Mouse (Mus musculus) urinary bladder, adult 18-20 months (tissue): ENCODE results near the gene Flvcr1.
A peak's percentile ranks its signal among the peaks of the same experiment; 100 is the strongest.

ENCODE experiments used
- DNase-seq, 2 experiments: peaks; one replicate each; pipeline ENCODE4 v3.0.0; 2022; ENCODE audit warnings: low spot score in 2 of 2, mixed read lengths in 2 of 2

Flvcr1 gene

DNA sequence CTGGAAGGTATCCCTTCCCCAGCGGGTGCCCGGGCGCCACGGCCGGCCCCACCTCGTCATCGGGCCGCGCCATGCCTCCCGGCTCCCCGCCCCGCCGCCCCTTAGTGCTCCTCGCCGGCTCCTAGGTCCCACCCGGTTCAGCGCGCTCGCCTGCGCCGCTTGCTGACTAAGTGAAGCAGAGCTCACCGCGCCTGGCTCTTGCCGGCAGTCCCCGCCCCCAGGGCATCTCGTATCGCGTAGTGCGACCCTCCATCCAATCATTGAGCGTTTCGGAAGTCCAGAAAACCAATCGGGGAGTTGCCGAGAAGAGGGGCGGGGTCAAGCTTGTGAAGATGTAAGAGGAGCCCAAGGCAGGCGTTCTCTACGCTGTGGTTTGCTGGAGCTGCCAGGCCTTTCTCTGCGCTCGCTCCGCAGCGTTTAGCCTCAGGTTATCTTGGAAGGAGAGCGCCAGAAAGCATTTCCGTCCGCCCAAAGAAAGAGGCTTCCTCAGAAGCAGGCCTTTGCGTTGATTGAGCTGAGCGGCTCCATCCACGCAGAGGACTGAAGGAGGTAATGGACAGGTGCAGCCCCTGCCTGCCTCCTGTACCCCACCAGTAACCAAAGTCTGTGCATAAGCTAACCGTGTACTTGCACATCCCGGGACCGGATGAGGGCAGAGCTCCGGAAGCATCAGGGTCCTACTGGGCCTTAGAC is at the start of gene Flvcr1:
Gene Flvcr1 (minus strand): TSS at position 138 of the 693 bp plus-strand sequence.
- peak; percentile 87 to 99 for DNase-seq

DNA sequence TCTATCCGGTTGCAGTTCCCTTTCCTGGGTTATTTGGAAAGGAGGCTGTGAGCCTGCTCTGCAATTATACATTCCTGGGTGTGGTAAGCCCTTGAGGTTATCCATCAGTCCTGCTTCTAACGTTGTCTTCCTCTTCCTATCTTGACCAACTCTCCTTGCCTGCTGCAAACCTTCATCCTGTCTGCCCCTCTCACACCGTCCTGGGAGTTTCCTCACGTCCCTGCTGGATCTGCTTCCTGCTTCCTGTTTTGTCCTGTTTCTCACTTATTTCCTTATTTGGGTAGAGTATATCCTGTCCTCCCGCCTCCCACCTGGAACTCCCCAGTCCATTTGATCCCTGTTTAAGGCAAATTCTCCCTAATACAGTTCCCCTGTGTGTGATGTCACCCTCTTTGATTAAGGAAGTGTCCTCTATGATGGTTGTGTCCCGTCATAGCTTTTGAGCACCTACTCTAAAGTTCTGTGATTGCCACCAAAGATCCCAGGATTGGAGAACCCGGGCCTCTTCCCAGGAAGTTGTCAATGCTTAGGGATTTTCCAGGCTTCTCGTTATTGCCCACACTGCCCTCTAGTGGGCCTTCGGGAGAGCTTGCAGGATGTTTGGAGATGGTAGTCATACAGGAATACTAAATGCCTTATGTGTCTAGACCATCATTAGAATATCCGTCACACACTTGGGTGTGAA is 49.4 kb upstream of the Flvcr1 start:
- peak in 1 of 2 experiments; percentile 17 for DNase-seq

DNA sequence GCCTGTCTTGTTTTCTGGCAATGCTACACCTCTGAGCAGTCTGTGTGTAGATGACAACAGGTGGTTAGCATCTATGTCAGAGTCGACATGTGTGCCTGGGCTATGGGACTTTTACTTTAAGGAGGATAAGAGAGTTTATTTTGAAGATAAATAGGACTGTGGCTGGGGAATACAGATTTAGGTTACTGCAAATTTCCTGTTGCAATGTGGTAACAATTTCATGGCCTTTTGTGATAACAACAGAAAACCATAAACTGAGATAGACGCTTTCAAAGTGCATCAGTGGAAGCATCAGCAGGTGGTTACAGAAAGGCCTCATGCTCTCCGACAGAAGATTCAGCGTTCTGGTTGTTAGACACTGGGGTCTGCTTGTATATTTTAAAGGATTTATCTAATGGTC is 47.5 kb upstream of the Flvcr1 start:
- no peak for DNase-seq

DNA sequence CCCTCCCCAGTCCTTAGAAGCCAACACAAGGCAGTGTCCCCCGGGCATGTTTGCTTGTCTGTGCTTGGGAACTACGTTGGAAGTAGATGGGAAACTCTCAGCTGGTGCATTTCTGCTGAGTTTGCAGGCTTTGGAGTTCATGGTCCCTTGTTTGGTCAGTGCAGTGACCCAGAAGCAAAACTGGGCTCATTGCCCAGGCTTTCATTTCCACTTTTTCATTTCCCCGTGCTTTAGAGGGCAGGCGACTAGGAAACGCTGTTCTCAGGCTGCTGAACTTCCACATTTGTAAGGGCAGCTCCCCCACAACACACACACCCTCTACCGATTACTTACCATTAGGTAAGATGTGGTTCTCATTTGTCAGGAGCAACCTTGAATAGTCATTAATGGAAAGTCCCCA is 47.0 kb upstream of the Flvcr1 start:
- no peak for DNase-seq

DNA sequence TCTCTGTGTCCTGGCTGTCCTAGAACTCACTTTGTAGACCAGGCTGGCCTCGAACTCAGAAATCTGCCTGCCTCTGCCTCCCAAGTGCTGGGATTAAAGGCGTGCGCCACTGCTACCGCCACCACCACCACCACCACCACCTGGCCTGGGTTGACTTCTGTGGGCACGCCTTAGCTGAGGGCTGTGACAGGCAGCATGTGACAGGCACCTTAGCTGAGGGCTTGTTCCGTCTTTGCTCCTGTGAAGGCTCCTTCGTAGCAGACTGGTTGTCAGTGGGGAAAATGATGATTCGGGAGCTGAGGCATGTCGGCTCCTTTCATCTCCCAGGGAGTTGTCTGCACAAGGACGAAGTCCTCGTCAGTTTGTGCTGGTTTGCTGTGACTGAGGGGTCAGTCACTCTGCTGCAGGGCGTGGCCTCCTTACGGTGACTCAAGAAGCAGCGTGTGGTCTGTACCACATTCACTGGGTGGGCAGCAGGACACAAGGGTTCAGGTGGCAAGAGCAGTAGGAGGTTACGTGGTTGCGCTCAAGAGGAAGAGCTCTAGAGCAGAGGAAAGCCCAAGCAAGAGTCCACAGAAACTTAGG is 46.5 kb upstream of the Flvcr1 start:
- no peak for DNase-seq

DNA sequence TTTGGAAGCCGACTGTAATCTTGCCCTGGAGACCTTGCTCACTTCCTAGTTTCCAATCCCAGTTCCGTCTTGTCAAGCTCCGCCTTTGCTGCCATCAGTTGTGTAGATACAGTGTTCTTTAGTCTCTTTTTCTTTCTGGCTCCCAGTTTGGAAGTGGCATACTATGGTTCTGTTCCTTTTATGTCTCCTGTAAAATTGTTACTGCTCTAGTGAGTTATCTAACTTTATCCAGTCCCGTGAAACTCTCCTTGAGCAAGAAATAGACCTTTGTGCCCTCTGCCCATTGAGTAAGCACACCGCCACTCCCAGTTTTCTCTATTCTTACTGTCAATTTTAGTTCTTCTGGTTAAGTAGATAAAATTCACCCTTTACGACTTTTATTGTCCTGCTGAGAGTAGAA is 45.7 kb upstream of the Flvcr1 start:
- DNase-seq, result no peak

DNA sequence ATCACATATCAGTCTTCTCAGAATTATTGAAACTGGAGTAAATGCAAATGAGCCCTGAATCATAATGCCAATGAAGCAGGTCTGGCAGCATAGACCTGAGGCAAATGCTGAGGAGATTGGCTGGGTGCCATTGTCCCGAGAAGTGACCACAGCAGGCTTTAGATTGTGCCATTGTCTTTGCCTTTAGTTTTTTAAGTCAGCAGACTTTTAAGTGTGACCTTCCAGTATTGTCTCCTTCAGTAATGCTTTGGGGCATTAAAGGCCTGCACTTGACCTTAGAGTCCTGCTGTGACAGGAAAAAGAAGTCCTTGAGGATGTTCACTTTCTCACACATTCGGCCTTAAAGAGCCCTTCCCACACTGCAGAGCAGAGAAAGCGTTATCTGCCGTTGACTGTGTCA is 44.3 kb upstream of the Flvcr1 start:
- DNase-seq, result no peak

DNA sequence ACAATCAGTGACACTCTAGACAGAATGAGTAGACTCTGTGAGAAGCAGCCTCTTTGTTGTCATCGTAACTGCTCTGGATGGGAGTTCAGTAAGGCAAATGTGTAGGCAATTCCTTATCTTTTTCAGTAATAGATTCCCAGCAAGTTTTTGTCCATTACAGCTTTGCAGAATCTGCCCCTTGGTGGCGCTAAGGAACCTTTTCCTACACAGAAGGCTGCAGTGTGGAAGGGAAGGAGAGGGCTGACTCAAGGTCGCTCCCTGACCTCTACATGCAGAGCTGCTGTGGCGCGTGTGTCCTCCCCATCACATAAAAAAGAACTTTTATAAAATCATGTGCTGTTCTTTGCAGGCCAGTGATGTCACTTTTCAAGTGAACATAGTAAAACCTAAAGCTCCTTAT is 42.4 kb upstream of the Flvcr1 start:
- DNase-seq, result no peak

DNA sequence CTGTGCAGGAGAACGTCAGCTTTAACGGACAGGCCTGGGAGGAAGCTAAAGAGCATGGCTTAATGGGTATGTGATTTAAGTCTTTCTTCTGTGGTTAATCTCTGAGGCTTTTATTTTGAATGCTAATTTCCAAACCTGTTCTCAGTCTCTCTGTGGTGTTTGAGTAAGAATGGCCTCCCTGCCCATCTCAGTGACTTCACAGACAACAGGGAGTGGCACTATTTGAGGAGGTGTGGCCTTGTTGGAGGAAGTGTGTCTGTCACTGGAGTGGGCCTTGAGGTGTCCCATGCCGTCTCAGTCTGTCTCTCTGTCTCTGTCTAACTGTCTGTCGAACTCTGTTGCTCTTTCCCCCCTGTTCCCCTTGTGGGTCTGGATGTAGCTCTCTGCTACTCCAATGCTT is 39.2 kb upstream of the Flvcr1 start:
- no peak for DNase-seq

DNA sequence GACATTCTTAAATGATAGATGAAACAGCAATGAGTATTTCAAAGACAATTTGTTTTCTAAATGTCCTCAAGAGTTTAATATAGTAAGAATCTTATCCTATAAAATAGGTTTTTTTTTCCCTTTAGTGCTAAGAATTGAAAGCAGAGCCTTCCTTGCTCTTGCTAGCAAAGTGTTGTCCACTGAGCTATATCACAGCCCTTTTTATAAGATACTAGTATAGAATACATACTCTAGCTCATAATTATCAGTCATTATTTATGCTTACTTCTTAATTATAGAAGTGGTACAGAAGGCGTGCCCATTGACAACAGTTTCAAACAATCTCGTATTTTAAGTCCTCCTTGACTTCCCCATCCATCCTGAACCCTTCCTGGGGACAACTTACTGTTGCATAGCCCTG is 38.6 kb upstream of the Flvcr1 start:
- DNase-seq, result no peak

DNA sequence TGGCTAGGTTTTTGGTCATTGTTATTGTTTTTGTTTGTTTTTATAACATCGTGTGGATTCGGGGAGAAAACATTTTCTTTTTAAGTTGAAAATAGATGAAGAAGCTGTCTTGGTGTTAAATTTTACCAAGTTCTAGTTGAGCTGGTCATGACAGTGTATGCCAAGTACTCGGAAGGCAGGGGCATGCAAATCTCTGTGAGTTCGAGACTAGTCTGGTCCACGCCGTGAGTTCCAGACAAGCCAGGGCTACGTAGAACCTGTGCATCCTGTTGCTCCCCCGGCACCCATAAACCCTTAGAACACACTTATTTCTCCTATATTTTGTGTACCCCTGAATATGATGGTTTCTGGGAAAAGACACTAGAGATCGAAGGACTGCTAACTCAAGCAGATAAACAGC is 37.7 kb upstream of the Flvcr1 start:
- DNase-seq, result no peak

DNA sequence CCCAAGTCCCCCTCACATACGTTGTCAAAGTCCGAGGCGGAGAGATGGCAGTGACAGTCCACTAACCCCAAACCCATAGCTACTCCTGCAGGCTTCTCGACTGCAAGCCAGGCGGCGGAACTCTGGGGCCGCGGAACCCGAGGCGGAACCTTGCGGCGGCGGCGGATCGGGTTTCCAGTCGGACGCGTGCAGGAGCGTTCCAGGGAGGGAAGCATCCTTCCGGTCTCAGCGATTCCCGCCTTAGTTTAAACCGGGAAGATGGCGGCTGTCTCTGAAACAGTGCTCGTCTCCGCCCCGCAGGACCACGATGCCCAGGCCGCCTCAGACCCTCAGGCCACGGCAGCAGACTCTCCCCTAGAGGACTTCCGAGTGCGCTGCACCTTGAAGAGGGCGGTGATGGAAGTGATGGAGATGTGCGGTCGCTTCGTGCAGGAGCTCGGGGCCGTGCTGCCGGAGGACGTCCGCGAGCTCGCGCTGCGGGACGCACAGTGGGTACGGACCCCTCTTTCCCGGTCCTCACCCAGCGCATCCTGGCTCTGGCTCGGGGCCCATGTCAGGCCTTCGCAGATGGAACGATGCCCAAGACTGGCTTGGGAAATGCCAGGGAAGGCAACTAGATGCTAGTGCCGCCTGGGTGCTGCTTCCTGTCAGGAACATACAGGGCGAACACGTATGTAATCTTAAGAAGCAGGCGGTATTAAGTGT is 37.0 kb upstream of the Flvcr1 start, which contains the start of the genes Tatdn3 and Nsl1:
Gene Tatdn3 (minus strand): TSS at position 152 of the 705 bp plus-strand sequence.
Gene Nsl1 (plus strand): TSS at position 232 of the 705 bp plus-strand sequence.
- DNase-seq, result peak; percentile 83 to 95

DNA sequence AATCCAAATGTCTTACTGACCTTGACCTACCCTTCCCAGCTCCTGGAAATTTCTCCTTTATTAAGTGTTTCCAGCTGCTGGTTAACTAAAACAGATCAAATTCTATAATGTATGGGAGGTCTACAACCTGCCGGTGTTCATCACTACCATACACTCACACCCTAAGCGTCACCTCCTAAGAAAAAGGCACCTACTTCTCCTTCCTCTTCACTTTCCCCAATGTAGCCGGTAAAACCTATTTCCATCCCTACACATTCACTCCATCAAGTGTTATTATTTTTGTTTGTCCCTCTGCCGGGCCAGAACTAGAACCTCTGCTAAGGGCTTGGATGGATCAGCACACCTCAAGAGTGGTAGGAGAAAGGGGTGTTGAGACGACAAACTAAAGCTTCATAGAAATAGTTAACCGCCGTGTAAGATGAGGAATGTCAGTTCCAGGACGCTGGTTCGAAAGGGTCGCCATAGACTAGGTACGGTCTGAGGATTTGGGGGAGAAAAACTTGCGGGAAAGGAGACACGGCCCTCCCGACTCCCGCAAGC is 36.4 kb upstream of the Flvcr1 start:
- DNase-seq, result no peak

DNA sequence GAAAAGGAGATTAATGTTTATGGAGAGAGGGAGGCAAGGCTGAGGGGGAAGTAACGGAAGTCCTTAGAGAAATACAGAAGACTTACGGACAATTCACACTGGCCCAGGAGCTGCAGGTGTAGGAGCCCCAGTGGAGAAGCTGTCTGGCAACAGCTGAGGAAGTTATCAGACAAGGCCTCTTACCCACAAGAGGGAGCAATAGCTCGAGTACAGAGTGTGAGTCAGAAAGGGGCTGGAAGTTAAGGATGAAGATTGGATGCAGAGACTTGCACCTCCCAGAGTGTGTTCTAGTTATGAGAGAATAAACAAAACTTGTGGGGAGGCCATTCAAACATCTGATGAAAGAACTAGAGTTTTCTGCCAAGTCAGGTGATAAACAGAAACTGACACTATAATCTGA is 31.5 kb upstream of the Flvcr1 start:
- no peak for DNase-seq

DNA sequence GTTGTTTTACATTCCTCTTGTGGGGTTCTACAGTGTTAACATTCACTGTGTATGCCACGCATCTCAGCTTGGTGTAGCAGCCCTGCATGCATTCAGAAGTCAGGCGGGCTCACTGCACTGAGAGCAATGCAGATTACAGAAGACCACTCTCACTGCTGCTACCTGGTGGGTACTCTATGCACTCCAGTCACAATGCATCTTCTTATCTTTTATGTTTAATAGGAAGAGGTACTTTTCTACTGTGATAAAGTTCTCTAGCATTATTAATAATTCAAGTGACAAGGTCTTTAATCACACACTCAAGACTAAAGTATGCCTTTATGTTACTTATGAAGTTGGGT is 29.5 kb upstream of the Flvcr1 start:
- no peak for DNase-seq

DNA sequence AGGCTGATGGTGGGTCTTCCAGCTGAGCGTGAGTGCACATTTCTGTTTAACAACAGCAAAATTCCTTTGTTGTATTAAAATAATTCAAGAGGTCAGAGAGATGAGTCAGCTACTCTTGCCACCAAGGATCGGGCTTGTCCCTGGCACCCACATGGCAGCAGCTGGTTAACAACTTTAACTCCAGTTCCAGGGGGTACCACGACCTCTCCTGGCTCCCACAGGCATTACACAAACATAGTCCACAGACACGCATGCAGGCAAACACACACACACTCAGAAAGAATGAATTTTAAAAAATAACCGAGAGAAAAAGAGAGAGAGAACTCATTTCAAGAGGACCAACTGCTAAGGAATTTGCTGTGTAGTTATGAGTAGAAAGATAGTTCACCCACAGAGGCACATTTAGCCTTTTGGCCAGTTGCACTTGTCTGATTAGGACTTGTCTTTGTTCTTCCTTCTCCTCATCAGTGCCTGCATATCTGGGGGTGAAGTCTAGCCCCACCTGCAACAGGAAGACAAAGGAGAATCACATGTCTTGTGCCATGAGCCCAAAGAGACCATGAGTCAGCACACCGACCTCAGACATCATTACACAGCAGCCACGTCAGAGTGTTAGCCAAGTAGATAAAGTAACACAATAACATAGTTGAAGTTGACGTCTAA is 29.0 kb upstream of the Flvcr1 start:
- DNase-seq, result no peak

DNA sequence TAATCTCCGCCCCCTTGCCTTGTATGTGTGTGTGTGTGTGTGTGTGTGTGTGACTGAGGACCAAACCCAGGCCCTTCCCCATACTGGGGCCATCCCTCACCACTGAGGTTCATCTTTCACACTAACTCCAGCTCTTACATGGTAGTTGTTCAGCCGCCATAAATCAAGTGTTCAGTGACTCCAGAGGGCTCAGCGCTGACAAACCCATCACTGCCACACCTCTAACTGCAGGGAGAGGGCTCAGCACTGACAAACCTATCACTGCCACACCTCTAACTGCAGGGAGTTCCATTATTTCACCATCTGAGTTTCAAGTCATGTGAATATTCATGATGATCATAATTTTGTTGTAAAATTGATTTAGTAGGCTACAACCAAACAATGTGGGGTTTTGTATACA is 27.6 kb upstream of the Flvcr1 start:
- no peak for DNase-seq

DNA sequence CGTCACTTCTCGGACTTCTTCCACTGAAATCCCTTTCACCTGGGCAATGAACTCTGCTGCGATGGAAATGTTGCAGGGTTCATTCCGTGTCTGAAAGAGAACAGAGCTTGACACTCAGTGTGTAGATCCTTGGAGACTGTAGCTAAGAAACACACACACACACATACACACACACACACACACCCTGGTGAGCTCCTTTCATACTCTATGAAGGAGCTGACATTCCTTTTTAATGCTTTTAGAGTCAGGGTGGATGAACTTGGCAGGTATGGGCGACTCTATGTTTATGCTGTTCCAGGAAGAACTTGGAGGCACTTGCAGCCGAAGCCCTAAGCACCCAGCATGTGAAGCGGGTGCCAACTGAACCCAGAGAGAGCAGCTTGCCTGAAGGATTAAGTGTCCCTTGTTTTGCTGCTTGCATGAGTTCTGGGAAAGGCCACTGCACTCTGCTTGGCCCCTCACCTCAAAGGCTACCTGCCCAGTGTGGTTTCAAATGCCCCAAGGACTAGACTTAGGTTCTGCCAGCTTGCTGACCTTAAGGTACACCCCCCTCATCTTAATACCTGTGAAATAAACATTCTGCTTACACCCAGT is 20.4 kb upstream of the Flvcr1 start:
- DNase-seq, result no peak

DNA sequence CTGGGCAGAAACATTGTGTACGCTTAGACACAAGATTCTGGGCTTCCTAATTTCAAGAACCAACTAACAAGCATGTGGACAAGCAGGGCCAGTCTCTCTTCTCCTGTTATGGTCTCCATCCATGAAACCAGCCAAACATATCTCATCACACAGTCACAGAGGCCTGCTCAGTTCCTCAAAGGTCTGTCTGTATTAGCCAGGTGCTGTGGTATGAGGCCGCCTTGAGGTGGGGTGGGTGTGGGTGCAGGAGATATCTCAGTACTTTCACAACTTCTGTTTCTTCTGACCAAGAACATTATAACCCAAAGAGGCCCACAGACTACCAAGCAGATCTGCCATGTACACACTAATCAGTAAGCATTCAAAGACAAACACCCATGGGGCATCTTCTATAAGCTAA is 19.3 kb upstream of the Flvcr1 start:
- no peak for DNase-seq

DNA sequence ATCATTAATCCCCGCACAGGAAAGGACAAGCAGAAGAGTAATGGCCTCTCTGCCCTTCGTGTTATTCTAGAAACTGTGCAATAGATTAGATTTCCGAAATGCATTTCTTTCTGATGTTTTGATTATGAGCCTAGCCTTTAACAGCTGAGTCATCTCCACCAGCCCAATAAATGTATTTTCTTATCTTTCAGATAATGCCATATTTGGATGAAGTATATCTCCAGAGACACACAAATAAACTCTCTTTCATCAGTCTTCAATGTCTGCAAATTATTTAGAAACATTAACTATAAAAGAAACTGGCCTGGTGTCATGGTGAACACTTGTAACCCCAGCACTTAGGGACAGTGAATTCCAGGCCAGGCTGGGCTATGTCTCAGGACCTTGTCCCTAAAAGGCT is 16.7 kb upstream of the Flvcr1 start:
- no peak for DNase-seq

DNA sequence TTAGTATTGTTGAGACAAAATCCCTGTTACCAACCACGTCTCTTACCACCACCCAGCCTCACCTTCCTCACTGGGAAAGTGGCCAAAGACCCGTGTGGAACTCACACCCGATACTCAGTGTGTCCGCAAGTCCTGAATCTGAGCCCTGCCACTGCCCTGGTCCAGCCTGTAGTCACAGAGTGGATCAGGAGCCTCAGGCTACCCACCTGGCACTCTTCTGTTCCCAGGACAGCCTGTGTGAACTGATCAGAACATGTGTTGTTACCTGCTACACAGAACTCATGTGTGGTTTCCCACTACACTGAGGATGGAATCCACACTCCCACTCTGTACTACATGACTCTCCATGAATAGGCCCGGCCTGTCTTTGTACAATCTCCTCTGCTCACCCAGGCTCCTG is 16.1 kb upstream of the Flvcr1 start:
- no peak for DNase-seq
